Mouse (Mus musculus): Measurements from ENCODE around the gene Ano8. TPM values are rescaled to one million over a fixed set of nuclear protein-coding genes. Genes with fewer than 3 reads are reported as not detected.
A peak's percentile ranks its signal among the peaks of the same experiment; 100 is the strongest.

Ano8 gene
- polyA plus RNA-seq, 1 experiment from 2014 or later = 1.4 TPM

DNA sequence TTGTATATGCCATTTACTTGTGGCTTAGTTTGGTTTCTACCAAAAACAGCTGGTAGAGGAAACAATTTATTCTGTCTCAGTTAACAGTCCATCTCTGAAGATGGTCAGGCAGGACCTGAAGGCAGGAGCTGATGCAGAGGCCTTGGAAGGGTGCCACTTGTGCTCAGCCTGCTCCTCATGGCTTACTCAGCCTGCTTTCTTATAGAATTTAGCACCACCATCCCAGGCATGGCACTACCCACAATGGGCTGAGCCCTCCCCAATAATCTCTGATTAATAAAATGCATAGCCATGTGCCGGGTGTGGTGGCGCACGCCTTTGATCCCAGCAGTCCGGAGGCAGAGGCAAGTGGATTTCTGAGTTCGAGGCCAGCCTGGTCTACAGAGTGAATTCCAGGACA, 19.6 kb downstream of the Ano8 start:
- H3K9me3 ChIP-seq = no peaks in the 10 kb centered on the region
- H3K27me3 ChIP-seq = no peaks in the 10 kb centered on the region
- 96% methylated on average over 5 of the region's 5 CpGs for WGBS
- H3K27ac ChIP-seq = no peak overlapping the region
- ATAC-seq (ENCODE audit: insufficient number of reproducible peaks, low FRiP score, low TSS enrichment, low read depth) = no peak
- peak overlapping the region; percentile 84; the same call in 1 of the 2 replicates for H3K4me3 ChIP-seq
- H3K4me1 ChIP-seq = peaks cover 50% of the 10 kb centered on the region
- no peak overlapping the region for H3K4me2 ChIP-seq
- H3K36me3 ChIP-seq = peaks cover 15% of the 10 kb centered on the region
- no peak overlapping the region for H3K9ac ChIP-seq

DNA sequence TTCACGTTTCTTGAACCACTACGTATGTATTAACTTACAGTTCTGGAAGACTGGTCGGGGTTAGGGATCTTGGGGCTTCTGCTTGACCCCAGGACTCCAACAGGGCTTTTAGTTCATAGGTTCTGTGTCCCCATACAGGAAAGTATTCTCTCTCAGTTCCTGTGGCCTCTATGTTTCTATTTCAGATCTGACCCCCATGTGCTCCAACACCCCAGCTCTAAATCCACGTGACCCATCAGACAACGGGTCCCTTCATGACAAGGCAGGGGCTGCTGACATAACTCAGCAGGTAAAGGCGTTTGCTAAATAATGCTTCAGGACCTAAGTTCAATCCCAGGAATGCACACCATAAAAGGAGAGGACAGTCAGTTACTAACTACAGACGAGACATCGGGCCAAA, 20.0 kb downstream of the Ano8 start:
- H3K4me1 ChIP-seq = peaks cover 49% of the 10 kb centered on the region
- WGBS = 83% methylated on average over 8 of the region's 8 CpGs
- no peak overlapping the region; the same call in 1 of the 2 replicates for H3K9ac ChIP-seq
- H3K4me2 ChIP-seq = peak overlapping the region; percentile 88; the same call in 1 of the 2 replicates
- no peaks in the 10 kb centered on the region for H3K9me3 ChIP-seq
- no peak for ATAC-seq (ENCODE audit: insufficient number of reproducible peaks, low FRiP score, low TSS enrichment, low read depth)
- no peak overlapping the region for H3K27ac ChIP-seq
- peaks cover 16% of the 10 kb centered on the region for H3K36me3 ChIP-seq
- H3K27me3 ChIP-seq = no peaks in the 10 kb centered on the region
- H3K4me3 ChIP-seq = peak overlapping the region; percentile 84

DNA sequence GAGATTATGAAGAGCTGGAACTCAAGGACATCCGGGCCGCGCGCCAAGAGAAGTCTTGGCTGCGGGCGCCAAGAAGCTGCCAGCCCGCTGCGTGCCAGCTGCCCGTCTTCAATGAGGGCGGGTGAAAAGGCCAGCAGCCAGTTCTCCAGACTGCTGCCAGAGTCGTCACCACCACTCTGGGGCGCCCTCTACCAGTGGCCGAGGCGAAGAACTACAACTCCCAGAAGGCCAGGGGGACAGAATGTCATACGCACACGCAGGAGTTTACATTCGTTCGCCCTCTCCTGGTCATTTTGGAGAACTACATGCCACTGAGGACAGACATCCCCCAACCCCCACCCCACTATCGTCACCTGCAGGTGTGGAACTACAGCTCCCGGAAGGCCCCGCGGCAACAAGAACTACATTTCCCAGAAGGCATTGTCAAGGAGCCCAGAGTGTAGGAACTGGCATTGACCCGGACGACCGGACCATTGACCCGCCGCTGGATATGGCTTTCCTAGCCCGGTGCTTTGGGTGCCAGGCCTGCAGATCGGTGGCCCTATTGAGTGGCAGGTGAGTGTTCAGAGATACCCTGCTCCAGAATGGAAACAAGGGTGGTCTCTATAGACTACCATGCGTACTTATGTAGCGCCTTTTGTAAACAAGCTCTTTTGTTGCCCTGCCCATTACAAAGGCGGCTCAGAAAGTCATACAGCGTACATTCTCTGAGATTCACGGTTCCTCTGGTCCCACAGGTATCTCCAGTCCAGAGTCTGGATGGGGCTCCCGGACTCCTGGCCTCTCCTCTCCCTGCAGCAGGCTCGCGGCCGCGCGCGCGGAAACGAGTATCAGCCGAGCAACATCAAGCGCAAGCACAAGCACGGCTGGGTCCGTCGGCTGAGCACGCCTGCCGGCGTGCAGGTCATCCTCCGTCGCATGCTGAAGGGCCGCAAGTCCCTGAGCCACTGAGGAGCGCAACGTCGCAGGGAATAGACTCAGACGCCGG, 21.0 kb downstream of the Ano8 start, which contains the start of gene Mrpl34:
Gene Mrpl34 (plus strand): TSS at position 447 of the 988 bp plus-strand sequence.
- Histone ChIP-seq H3K27ac (peak within 1 kb of the TSS; percentile 89), H3K4me2 (peak within 1 kb of the TSS; percentile 88), H3K36me3 (peaks cover 22% of the 10 kb centered on the region), H3K4me1 (peaks cover 40% of the 10 kb centered on the region), H3K9me3 (no peaks in the 10 kb centered on the region), H3K27me3 (no peaks in the 10 kb centered on the region), H3K9ac (peak within 1 kb of the TSS; percentile 42), H3K4me3 (peak within 1 kb of the TSS; percentile 84)
- peak; percentile 79 for ATAC-seq (ENCODE audit: insufficient number of reproducible peaks, low FRiP score, low TSS enrichment, low read depth)
- under 1% methylated on average over 59 of the region's 59 CpGs for WGBS

DNA sequence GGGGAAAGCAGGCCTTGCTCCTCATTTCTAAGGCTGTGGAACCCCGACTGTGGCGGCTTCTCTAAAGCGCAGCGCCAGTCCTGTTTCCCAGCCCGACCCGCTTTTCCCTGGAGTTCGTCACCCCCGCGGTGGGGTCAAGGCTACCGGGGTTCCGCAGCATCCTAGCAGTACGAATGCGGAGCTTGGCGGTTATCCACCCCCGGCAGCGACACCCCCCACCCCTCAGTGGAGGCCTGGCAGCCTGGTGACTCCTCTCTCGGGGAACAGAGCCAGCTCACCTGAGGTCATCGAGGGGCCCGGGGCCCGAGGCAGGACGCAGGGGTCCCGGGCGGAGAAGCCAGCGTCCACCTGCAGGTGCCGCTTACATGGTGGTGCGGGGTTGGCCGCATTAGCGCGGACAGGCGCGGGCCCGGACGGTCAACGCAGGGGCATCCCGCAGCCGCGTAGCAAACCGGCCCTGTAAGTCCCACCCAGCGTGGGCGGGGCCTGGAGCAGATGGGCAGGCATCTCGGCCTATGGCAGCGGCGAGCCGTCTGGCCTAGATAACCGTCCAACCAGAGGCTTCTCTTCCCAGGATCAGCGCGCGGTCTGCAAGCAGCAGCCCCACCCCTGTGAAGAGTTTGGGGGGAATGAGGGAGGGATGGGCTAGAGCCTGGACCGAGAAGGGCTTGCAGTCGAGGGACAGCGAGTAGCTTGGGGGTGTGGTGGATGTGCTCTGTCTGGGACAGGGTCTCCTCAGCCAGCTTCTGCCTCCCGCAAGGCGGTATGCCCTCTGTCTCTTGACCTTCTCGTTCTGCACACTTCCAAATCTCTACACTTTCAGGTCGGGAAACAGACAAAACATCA, 22.4 kb downstream of the Ano8 start, which contains the start of gene Abhd8:
Gene Abhd8 (minus strand): TSS at position 468 of the 846 bp plus-strand sequence.
- peak within 1 kb of the TSS; percentile 89 for H3K27ac ChIP-seq
- peak; percentile 82 for ATAC-seq (ENCODE audit: insufficient number of reproducible peaks, low FRiP score, low TSS enrichment, low read depth)
- peak within 1 kb of the TSS; percentile 84 for H3K4me3 ChIP-seq
- H3K4me1 ChIP-seq = peaks cover 38% of the 10 kb centered on the region
- H3K36me3 ChIP-seq = peaks cover 35% of the 10 kb centered on the region
- H3K9ac ChIP-seq = peak within 1 kb of the TSS; percentile 82
- WGBS = 0% methylated on average over 55 of the region's 55 CpGs
- no peaks in the 10 kb centered on the region for H3K9me3 ChIP-seq
- peak within 1 kb of the TSS; percentile 88 for H3K4me2 ChIP-seq
- no peaks in the 10 kb centered on the region for H3K27me3 ChIP-seq

DNA sequence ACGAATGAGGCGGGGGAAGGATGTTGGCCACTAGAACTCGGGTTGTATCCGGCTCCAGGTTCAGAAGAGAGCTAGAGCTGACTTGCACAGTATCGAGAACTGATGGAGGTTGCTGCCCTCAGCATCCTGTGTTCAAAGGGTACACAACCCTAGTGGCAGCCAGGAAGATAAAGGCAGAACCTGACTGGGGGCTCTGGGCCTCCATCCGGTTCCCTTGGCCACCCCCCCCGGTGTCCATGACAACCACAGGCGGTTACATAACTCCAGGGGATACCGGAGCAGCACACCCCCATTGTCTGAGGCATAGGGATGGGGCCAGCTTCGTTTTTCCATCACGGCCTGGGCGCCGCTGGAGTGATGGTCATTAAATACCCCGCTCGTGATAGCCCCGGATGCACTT, 23.0 kb downstream of the Ano8 start:
- H3K36me3 ChIP-seq = peaks cover 41% of the 10 kb centered on the region
- H3K4me2 ChIP-seq = peak overlapping the region; percentile 88
- 5% methylated on average over 16 of the region's 16 CpGs for WGBS
- no peak for ATAC-seq (ENCODE audit: insufficient number of reproducible peaks, low FRiP score, low TSS enrichment, low read depth)
- H3K27me3 ChIP-seq = no peaks in the 10 kb centered on the region
- peak overlapping the region; percentile 82 for H3K9ac ChIP-seq
- peaks cover 42% of the 10 kb centered on the region for H3K4me1 ChIP-seq
- H3K27ac ChIP-seq = 0 out of 2 replicates have a peak overlapping the region, but pooled peaks have one; percentile 58
- H3K9me3 ChIP-seq = no peaks in the 10 kb centered on the region
- peak overlapping the region; percentile 84 for H3K4me3 ChIP-seq

DNA sequence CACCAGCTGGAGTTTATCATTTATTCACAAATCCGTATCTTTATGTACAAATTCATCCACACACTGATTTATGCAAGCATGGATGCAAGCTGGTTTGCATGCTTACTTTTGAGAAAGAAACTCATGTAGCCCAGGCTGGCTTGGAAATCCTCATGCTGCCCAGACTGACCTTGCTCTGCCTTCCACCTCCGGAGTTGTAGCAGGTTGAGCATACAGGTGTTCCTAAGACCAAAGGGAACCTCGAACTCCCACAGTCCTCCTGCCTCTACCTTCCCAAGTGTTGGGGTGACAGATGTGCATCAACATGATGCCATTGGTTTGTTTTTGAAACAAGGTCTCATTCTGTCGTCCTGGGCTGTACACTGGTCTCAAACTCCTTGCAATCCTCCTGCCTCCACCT, 23.6 kb downstream of the Ano8 start:
- no peak for ATAC-seq (ENCODE audit: insufficient number of reproducible peaks, low FRiP score, low TSS enrichment, low read depth)
- peak overlapping the region; percentile 84 for H3K4me3 ChIP-seq
- H3K27me3 ChIP-seq = no peaks in the 10 kb centered on the region
- H3K36me3 ChIP-seq = peaks cover 47% of the 10 kb centered on the region
- no peaks in the 10 kb centered on the region for H3K9me3 ChIP-seq
- no peak overlapping the region for H3K27ac ChIP-seq
- peak overlapping the region; percentile 88 for H3K4me2 ChIP-seq
- H3K4me1 ChIP-seq = peaks cover 43% of the 10 kb centered on the region
- no peak overlapping the region for H3K9ac ChIP-seq
- 70% methylated on average over 4 of the region's 4 CpGs for WGBS

DNA sequence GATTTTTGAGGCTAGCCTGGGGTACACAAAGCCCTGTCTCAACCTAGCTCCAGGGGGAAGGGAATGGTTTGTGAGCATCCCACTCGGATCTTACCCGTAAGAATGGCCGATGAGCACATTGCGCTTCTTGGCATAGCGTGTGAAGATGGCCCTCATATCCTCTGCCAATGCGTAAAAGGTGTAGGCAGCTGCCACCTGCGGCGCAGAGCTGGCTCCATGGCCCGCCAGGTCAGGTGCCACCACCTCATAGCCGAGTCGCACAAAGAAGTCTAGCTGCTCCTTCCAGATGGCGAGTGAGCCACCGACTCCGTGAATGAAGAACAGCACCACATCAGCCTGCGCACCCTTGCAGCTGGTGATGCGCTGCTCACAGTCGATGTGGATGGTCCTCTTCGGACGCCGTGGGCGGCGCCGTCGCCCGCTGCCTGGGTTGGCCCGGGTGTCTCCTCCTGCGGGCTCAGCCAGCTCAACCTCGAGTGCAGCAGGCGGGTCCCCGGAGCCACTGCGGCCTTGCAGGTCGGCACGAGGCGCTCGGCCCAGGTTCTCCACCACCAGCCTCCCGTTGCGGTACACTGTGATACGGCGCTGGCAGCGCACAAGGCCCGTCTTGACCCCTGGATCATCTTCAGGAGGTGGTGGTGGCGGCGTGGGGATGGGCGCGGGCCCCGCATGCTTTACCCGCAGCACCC, 24.5 kb downstream of the Ano8 start:
- 81% methylated on average over 47 of the region's 47 CpGs for WGBS
- no peaks in the 10 kb centered on the region for H3K27me3 ChIP-seq
- H3K4me2 ChIP-seq = no peak overlapping the region
- no peak for ATAC-seq (ENCODE audit: insufficient number of reproducible peaks, low FRiP score, low TSS enrichment, low read depth)
- no peak overlapping the region for H3K27ac ChIP-seq
- peaks cover 43% of the 10 kb centered on the region for H3K4me1 ChIP-seq
- no peak overlapping the region for H3K9ac ChIP-seq
- peaks cover 50% of the 10 kb centered on the region for H3K36me3 ChIP-seq
- no peaks in the 10 kb centered on the region for H3K9me3 ChIP-seq
- no peak overlapping the region for H3K4me3 ChIP-seq

DNA sequence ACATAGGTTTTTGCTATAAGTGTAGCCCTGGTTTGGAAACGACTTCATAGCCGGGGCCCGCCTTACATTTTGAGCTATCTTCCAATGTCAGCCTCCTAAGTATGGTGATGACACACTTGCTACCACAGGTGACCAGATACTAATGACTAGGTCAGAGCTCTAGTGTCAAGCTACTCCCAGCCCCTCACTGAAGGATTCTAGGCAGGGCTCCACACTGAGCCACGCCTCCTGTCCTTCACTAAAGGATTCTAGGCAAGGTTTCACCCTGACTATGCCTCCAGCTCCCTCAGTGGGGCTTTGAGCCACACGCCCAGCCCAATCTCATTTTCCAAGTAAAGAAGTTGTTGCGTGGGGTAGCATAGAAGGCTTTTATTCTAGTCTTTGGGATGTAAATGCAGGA, 25.0 kb downstream of the Ano8 start:
- Histone ChIP-seq H3K4me2 (no peak overlapping the region), H3K27me3 (no peaks in the 10 kb centered on the region), H3K9ac (no peak overlapping the region), H3K27ac (no peak overlapping the region), H3K4me3 (no peak overlapping the region), H3K9me3 (no peaks in the 10 kb centered on the region), H3K36me3 (peaks cover 45% of the 10 kb centered on the region), H3K4me1 (peaks cover 40% of the 10 kb centered on the region)
- no peak for ATAC-seq (ENCODE audit: insufficient number of reproducible peaks, low FRiP score, low TSS enrichment, low read depth)
- 93% methylated on average over 6 of the region's 6 CpGs for WGBS

DNA sequence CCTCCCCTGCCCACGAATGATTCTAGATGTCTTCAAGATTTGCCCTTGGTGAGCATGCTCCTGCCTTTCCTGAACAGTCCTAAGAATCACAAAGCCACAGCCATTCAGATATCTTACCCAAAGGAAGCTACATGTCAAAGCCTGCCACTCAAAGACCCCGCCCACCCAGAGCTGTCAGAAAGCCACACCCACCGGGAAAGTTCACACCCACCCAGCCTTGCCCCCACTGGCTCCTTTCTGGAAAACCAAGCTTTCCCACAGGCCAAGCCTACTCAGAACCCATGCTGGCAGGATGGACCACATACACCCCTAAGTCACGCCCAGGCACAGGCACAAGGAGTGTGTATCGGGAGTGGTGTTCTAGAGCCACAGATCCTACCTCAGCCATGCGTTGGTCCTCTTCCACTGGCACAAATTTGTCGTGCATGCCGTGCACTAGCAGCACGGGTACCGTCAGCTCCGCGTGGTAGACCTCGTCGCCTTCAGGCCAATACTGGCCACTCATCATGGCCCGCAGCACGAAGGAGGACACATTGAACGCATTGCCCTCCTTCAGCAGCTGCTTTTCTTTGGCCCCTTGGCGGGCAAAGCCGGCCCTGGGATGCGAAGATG, 28.0 kb downstream of the Ano8 start:
- WGBS = 81% methylated on average over 20 of the region's 20 CpGs
- H3K9me3 ChIP-seq = no peaks in the 10 kb centered on the region

DNA sequence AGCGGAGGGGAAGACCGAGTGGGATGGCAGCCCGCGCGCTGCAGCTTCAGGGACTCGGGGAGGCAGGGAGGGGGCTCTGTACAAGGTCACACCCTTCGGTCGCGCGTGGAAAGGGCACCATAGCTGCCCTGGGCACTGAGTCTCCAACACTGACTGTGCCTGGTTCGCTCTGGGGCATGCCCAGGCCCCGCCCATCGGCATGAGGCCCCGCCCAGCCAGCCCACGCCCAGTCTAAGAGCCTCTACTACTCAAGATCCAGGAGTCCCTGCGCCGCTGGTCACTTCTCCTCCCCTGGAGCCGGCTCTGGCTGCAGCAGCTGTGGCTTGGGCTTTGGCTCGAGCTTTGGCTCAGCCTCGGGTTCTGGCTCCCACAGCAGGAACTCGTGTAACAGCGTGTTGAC, 28.9 kb downstream of the Ano8 start:
- Histone ChIP-seq H3K4me1 (peaks cover 13% of the 10 kb centered on the region), H3K27me3 (no peaks in the 10 kb centered on the region), H3K9ac (no peak overlapping the region), H3K27ac (no peak overlapping the region), H3K4me2 (no peak overlapping the region), H3K36me3 (peaks cover 45% of the 10 kb centered on the region), H3K9me3 (no peaks in the 10 kb centered on the region), H3K4me3 (no peak overlapping the region)
- 40% methylated on average over 22 of the region's 22 CpGs for WGBS
- no peak; the same call in 1 of the 2 replicates for ATAC-seq (ENCODE audit: insufficient number of reproducible peaks, low FRiP score, low TSS enrichment, low read depth)

More for the DNA sequence above, 28.0 kb downstream of the Ano8 start:
- H3K9ac ChIP-seq = no peak overlapping the region
- no peak overlapping the region for H3K4me2 ChIP-seq
- no peaks in the 10 kb centered on the region for H3K27me3 ChIP-seq
- no peak overlapping the region for H3K4me3 ChIP-seq
- H3K27ac ChIP-seq = 0 out of 2 replicates have a peak overlapping the region, but pooled peaks have one; percentile 9
- ATAC-seq (ENCODE audit: insufficient number of reproducible peaks, low FRiP score, low TSS enrichment, low read depth) = no peak; the same call in 1 of the 2 replicates
- H3K36me3 ChIP-seq = peaks cover 45% of the 10 kb centered on the region
- H3K4me1 ChIP-seq = peaks cover 21% of the 10 kb centered on the region

DNA sequence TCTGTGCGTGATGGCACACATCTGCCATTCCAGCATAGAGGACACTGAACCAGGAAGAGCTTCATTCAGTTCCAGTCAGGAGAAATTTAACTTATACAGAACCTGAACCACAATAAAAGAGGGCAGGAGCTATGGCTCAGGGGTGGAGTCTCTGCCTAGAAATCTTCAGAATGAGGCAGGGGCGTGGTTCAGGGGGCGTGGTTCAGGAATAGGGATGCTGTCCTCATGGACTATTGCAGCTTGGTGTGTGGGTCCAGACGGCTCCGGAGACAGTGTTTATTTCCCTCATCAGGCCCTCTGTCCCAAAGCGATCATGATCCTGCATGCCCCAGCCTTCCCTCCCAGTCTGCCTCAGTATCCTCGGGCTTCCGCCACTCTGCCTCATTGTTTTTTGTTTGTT, 31.1 kb downstream of the Ano8 start:
- 77% methylated on average over 8 of the region's 8 CpGs for WGBS
- Histone ChIP-seq H3K9me3 (no peaks in the 10 kb centered on the region), H3K27ac (no peak overlapping the region), H3K9ac (no peak overlapping the region), H3K4me2 (no peak overlapping the region), H3K36me3 (peaks cover 27% of the 10 kb centered on the region), H3K4me1 (0 out of 2 replicates have a peak, but pooled peaks cover 4% of the 10 kb centered on the region), H3K4me3 (no peak overlapping the region), H3K27me3 (no peaks in the 10 kb centered on the region)
- ATAC-seq (ENCODE audit: insufficient number of reproducible peaks, low FRiP score, low TSS enrichment, low read depth) = no peak
